Mouse (Mus musculus) CH12.LX (cell line): Measurements from ENCODE around the gene E030018B13Rik. TPM values are rescaled to one million over a fixed set of nuclear protein-coding genes. Genes with fewer than 3 reads are reported as not detected.

Experiments used
- DNase-seq: peaks from one replicate; pipeline ENCODE4 v3.0.0-alpha.2; 2013; ENCODE audit errors: extremely low read depth
- H3K27ac ChIP-seq: 2 replicates; pipeline ENCODE4 v1.5.1; 2012; ENCODE audit warnings: low read depth, mild to moderate bottlenecking, control low read depth, moderate library complexity; ENCODE audit not compliant: insufficient read depth
- H3K27me3 ChIP-seq: replicated peaks from 2 replicates; pipeline ENCODE3; 2012; ENCODE audit warnings: inconsistent platforms
- H3K36me3 ChIP-seq, 2 experiments: replicated peaks in 1 of 2; 2 replicates each; pipeline versions ENCODE3 to v1.6.1; 2012; ENCODE audit warnings: inconsistent platforms in 1 of 2, low read length in 1 of 2, mild to moderate bottlenecking in 1 of 2, mixed read lengths in 1 of 2, moderate library complexity in 1 of 2; ENCODE audit not compliant: control insufficient read depth in 1 of 2, insufficient read depth in 1 of 2
- H3K4me1 ChIP-seq, 2 experiments: 2 replicates each; pipeline ENCODE4 v1.6.1; 2012; ENCODE audit warnings: inconsistent platforms in 1 of 2, moderate library complexity in 1 of 2; ENCODE audit not compliant: insufficient read depth in 2 of 2, control insufficient read depth in 1 of 2
- H3K4me2 ChIP-seq: 2 replicates; pipeline ENCODE4 v1.6.1; 2012; ENCODE audit warnings: low read depth, mild to moderate bottlenecking, control low read depth; ENCODE audit not compliant: poor library complexity, insufficient read depth, severe bottlenecking
- H3K4me3 ChIP-seq, 3 experiments: fragments of 150-350 bp in 1 of 3; sonication (generic) in 1 of 3; replicated peaks in 1 of 3; 2 replicates each; pipeline versions ENCODE3 to v1.5.1; 2011 to 2012; ENCODE audit warnings: low read depth in 2 of 3, low read length in 2 of 3, mild to moderate bottlenecking in 2 of 3, moderate library complexity in 2 of 3, control low read depth in 1 of 3, improper control_type of control experiment in 1 of 3, inconsistent platforms in 1 of 3, mixed read lengths in 1 of 3; ENCODE audit not compliant: poor library complexity in 1 of 3
- H3K79me2 ChIP-seq: replicated peaks from 2 replicates; pipeline ENCODE4 v1.6.1; 2012; ENCODE audit warnings: mild to moderate bottlenecking, moderate library complexity; ENCODE audit not compliant: control insufficient read depth, poor library complexity, insufficient read depth, severe bottlenecking; ENCODE audit errors: extremely low read depth
- H3K9ac ChIP-seq: 2 replicates; pipeline ENCODE4 v1.6.1; 2012; ENCODE audit warnings: low read depth, mild to moderate bottlenecking, control low read depth, moderate library complexity; ENCODE audit not compliant: insufficient read depth
- H3K9me3 ChIP-seq: replicated peaks from 2 replicates; pipeline ENCODE3; 2012; ENCODE audit warnings: low read length, inconsistent platforms, mixed read lengths
- CHD1 ChIP-seq: IDR thresholded peaks from 2 replicates; pipeline ENCODE4 v1.6.1; 2012; ENCODE audit warnings: low read depth, low read length, improper control_type of control experiment, inconsistent platforms
- CHD2 ChIP-seq: IDR thresholded peaks from 2 replicates; pipeline ENCODE4 v1.6.1; 2011; ENCODE audit warnings: low read length, improper control_type of control experiment
- EP300 ChIP-seq: IDR thresholded peaks from 2 replicates; pipeline ENCODE4 v1.6.1; 2011; ENCODE audit warnings: low read length, improper control_type of control experiment
- ETS1 ChIP-seq: conservative IDR thresholded peaks from 2 replicates; pipeline ENCODE4 v1.6.1; 2012; ENCODE audit warnings: low read depth, mild to moderate bottlenecking, inconsistent platforms, low read length, improper control_type of control experiment, moderate library complexity
- GABPA ChIP-seq: IDR thresholded peaks from 2 replicates; pipeline ENCODE4 v1.6.1; 2012; ENCODE audit warnings: low read depth, low read length, improper control_type of control experiment, inconsistent platforms; ENCODE audit not compliant: insufficient replicate concordance
- IRF4 ChIP-seq: IDR thresholded peaks from 2 replicates; pipeline ENCODE4 v1.6.1; 2014; ENCODE audit warnings: low read depth, mild to moderate bottlenecking, inconsistent platforms, low read length, improper control_type of control experiment
- JUN ChIP-seq: IDR thresholded peaks from 2 replicates; pipeline ENCODE4 v1.6.1; 2011; ENCODE audit warnings: low read depth, mild to moderate bottlenecking, low read length, improper control_type of control experiment, moderate library complexity; ENCODE audit not compliant: insufficient read depth
- JUND ChIP-seq: conservative IDR thresholded peaks from 2 replicates; pipeline ENCODE4 v1.6.1; 2011; ENCODE audit warnings: low read depth, low read length, improper control_type of control experiment
- KAT2A ChIP-seq: IDR thresholded peaks from 2 replicates; pipeline ENCODE4 v1.6.1; 2012; ENCODE audit warnings: low read length, improper control_type of control experiment, inconsistent platforms; ENCODE audit not compliant: insufficient replicate concordance
- MAFK ChIP-seq: IDR thresholded peaks from 2 replicates; pipeline ENCODE4 v1.6.1; 2011; ENCODE audit warnings: low read length, improper control_type of control experiment; ENCODE audit not compliant: insufficient replicate concordance
- MAX ChIP-seq: IDR thresholded peaks from 2 replicates; pipeline ENCODE4 v1.6.1; 2011; ENCODE audit warnings: low read length, improper control_type of control experiment
- MAZ ChIP-seq: IDR thresholded peaks from 2 replicates; pipeline ENCODE4 v1.6.1; 2012; ENCODE audit warnings: low read depth, mild to moderate bottlenecking, inconsistent platforms, low read length, improper control_type of control experiment, moderate library complexity
- MXI1 ChIP-seq: IDR thresholded peaks from 2 replicates; pipeline ENCODE4 v1.6.1; 2011; ENCODE audit warnings: mild to moderate bottlenecking, low read depth, low read length, improper control_type of control experiment
- MYC ChIP-seq: IDR thresholded peaks from 2 replicates; pipeline ENCODE4 v1.6.1; 2011; ENCODE audit warnings: low read depth, mild to moderate bottlenecking, improper control_type of control experiment, low read length
- NELFE ChIP-seq: IDR thresholded peaks from 2 replicates; pipeline ENCODE4 v1.6.1; 2011; ENCODE audit warnings: low read depth, low read length, improper control_type of control experiment
- POLR2AphosphoS2 ChIP-seq: IDR thresholded peaks from 2 replicates; pipeline ENCODE4 v1.6.1; 2011; ENCODE audit warnings: low read depth, low read length, improper control_type of control experiment
- SMC3 ChIP-seq: IDR thresholded peaks from 2 replicates; pipeline ENCODE4 v1.6.1; 2011; ENCODE audit warnings: low read depth, low read length, improper control_type of control experiment
- TBP ChIP-seq: conservative IDR thresholded peaks from 2 replicates; pipeline ENCODE4 v1.6.1; 2011; ENCODE audit warnings: low read depth, low read length, improper control_type of control experiment
- TCF12 ChIP-seq: IDR thresholded peaks from 2 replicates; pipeline ENCODE4 v1.6.1; 2014; ENCODE audit warnings: low read depth, mild to moderate bottlenecking, inconsistent platforms, low read length, improper control_type of control experiment
- UBTF ChIP-seq: IDR thresholded peaks from 2 replicates; pipeline ENCODE4 v1.6.1; 2012; ENCODE audit warnings: low read depth, mild to moderate bottlenecking, inconsistent platforms, low read length, improper control_type of control experiment, moderate library complexity
- USF1 ChIP-seq: IDR thresholded peaks from 2 replicates; pipeline ENCODE4 v1.6.1; 2014; ENCODE audit warnings: low read depth, mild to moderate bottlenecking, inconsistent platforms, low read length, improper control_type of control experiment
- USF2 ChIP-seq: conservative IDR thresholded peaks from 2 replicates; pipeline ENCODE4 v1.6.1; 2011; ENCODE audit warnings: low read depth, low read length, improper control_type of control experiment
- ZC3H11A ChIP-seq: IDR thresholded peaks from 2 replicates; pipeline ENCODE4 v1.6.1; 2012; ENCODE audit warnings: low read depth, mild to moderate bottlenecking, inconsistent platforms, low read length, improper control_type of control experiment
- ZKSCAN1 ChIP-seq: IDR thresholded peaks from 2 replicates; pipeline ENCODE4 v1.6.1; 2012; ENCODE audit warnings: low read depth, inconsistent platforms, low read length, improper control_type of control experiment, borderline replicate concordance
- dilution Hi-C: fragments of 300-500 bp; cut with MboI; formaldehyde crosslinking; loops from 2 replicates; pipeline ENCODE4 v1.14.3; 2020; ENCODE audit warnings: low sequenced_read_pairs; ENCODE audit not compliant: extremely low pct_unique_long_range_greater_than_20kb, extremely low pct_ligation_motif_present
- in situ Hi-C: fragments of 300-500 bp; cut with MboI; formaldehyde crosslinking; loops from 3 replicates; pipeline ENCODE4 v1.14.3; 2019; ENCODE audit warnings: low sequenced_read_pairs, low pct_ligation_motif_present, low pct_unique_long_range_greater_than_20kb, mixed read lengths
- polyA plus RNA-seq: library from polyadenylated mRNA; unstranded; fragments of >175 nt; gene quantifications from 2 replicates; pipeline ENCODE4 v1.2.1, GENCODE M21; 2012; ENCODE audit warnings: low read depth; ENCODE audit not compliant: insufficient read length
- total RNA-seq, 2 experiments: library from RNA; depleted of rRNA; stranded (reverse); fragments of 300-350 nt in 1 of 2; fragments of >200 nt in 1 of 2; gene quantifications; 2 replicates each; pipeline ENCODE4 v1.2.3; 2012 to 2014

E030018B13Rik gene
- total and polyA plus RNA-seq, 3 experiments, result not detected

DNA sequence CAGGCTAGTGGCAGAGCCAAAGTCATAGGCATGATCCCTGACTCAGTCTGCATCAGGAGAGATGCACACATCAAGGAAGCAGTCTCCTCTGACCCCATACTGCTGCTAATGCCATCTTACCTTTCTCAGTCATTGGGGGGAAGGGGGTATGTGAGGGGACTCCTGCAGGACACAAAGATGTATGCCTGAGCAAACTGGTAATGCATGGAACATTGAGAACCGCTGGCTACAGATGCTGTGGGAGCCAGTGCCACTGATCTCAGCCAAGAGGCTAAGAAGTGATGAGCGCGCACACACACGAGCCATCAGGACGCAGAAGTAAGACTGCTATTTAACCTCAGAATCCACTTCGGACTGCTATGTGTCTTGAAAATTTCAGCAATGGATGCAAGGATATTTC lies 18.5 kb upstream of the E030018B13Rik start:
- no peak overlapping the region for H3K27ac ChIP-seq
- H3K79me2 ChIP-seq, result no peaks in the 10 kb centered on the region; the same call in none of the 2 replicates
- dilution Hi-C loops, result no loop called here
- no peak for DNase-seq
- H3K4me2 ChIP-seq, result no peak overlapping the region
- peaks cover 12 to 40% of the 10 kb centered on the region in 2 experiments for H3K4me1 ChIP-seq
- no peaks in the 10 kb centered on the region for H3K9me3 ChIP-seq
- no peaks in the 10 kb centered on the region for H3K27me3 ChIP-seq
- in situ Hi-C loops, result no loop called here
- no peak overlapping the region for H3K4me3 ChIP-seq
- TF ChIP-seq ZC3H11A, result no peak
- no peak for TF ChIP-seq EP300
- no peak for TF ChIP-seq MYC
- TF ChIP-seq MAX, result no peak
- TF ChIP-seq IRF4, result no peak
- TF ChIP-seq UBTF, result no peak
- H3K9ac ChIP-seq, result no peak overlapping the region
- peaks cover 0 to 17% of the 10 kb centered on the region in 2 experiments for H3K36me3 ChIP-seq

DNA sequence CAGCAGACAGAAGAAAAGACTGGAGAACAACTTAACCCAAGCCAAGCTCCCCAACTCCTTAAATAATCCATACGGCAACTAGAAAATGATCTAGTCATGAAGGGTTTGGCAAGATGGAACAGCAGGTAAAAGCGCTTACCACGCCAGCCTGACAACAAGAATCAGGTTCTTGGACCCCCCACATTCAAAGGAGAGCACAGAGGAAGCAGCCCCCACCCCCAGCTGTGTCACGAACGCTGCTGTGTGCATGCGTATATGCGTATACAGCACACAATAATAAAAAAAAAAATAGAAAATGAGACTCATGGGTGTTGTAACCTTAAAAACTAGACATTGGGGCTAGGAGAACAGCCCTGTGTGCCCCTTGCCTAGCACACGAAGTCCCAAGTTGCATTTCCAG lies 16.7 kb upstream of the E030018B13Rik start:
- Histone ChIP-seq H3K4me2 (no peak overlapping the region), H3K79me2 (peaks cover 6% of the 10 kb centered on the region; the same call in 1 of the 2 replicates), H3K4me3 (no peak overlapping the region), H3K9ac (no peak overlapping the region), H3K27ac (no peak overlapping the region), H3K9me3 (no peaks in the 10 kb centered on the region), H3K27me3 (no peaks in the 10 kb centered on the region), H3K36me3 (peaks cover 0 to 17% of the 10 kb centered on the region in 2 experiments), H3K4me1 (peaks cover 10 to 43% of the 10 kb centered on the region in 2 experiments)
- TF ChIP-seq UBTF (no peak), KAT2A (no peak), ETS1 (no peak), MXI1 (no peak), GABPA (no peak), SMC3 (no peak), JUND (no peak), CHD1 (no peak), ZKSCAN1 (no peak), CHD2 (no peak), TCF12 (no peak), USF2 (no peak), MAFK (no peak), JUN (no peak), TBP (no peak), EP300 (no peak), POLR2AphosphoS2 (no peak), USF1 (no peak), NELFE (no peak), MAZ (no peak)
- no peak for DNase-seq
- in situ Hi-C loops, result no loop called here
- dilution Hi-C loops, result no loop called here
